20 mouse cellular contexts compared by ENCODE assay signal in the genomic region with DNA sequence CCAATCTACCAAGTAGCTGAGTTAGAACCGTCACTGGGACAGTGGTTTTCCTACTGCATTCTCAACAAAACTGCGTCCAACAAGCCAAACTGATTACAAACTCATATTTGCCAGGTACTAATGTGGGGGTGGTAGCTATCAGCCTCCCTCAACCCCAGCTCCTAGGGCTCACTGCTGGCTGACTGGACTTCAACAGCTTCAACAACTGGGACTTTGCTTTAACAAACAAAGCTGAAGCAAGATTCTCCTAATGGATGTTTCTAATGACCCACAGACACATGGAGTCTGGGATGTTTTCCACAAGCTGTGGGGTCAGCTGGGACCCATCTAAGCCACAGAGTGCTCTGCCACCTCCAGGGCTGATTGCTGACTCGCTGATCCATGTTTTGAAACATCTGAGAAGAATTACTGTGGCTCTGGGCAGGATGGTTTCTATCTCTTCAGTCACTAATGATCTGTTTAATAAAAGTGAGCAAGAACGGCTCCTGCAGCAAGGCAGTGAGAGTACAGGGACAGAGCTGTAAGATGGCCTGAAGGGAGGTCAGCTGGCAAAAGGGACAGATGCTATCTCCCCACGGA. TPM values are rescaled to one million over a fixed set of nuclear protein-coding genes. Genes with fewer than 3 reads are reported as not detected.
A peak's percentile ranks its signal among the peaks of the same experiment; 100 is the strongest.
DNase-seq lines count a peak whose midpoint lies in the region; ATAC-seq and TF ChIP-seq lines count a peak whose summit lies in the region.
"Had no signal": no experiment of that assay in that cellular context is flagged by ENCODE, and none has a peak within 500 bp of the region (broad histone marks: within the 10 kb centered on the region; RNA-seq: fewer than 3 reads in every experiment).

No protein-coding gene starts in this region.

- whole genome bisulfite sequencing in liver, adult 2 months = 17% methylated on average over 5 of the region's 5 CpGs
- 70% methylated on average over 5 of the region's 5 CpGs for WGBS in liver, embryonic 11.5 days
- 64% methylated on average over 5 of the region's 5 CpGs for WGBS in embryonic facial prominence, embryonic 11.5 days
- 58% methylated on average over 5 of the region's 5 CpGs for WGBS in liver, postnatal 0 days (ENCODE audit: insufficient replicate concordance)
- 61% methylated on average over 5 of the region's 5 CpGs for WGBS in stomach, embryonic 15.5 days

- H3K79me2 ChIP-seq in liver, adult 2 months (ENCODE audit: control insufficient read depth, insufficient read depth, low read length) = peaks cover 15% of the 10 kb centered on the region; the same call in 1 of the 2 replicates

- peak; percentile 85 for DNase-seq in liver, adult 2 months (ENCODE audit: extremely low read depth, low read depth, low spot score)
- DNase-seq in liver, embryonic 11.5 days (ENCODE audit: low spot score) = no peak
- DNase-seq in embryonic facial prominence, embryonic 11.5 days (ENCODE audit: low spot score) = peak; percentile 15
- peak; percentile 21 for DNase-seq in liver, postnatal 0 days
- no peak for DNase-seq in spleen, adult 18-20 months
- no peak for DNase-seq in right cerebral cortex, postnatal 36 days (ENCODE audit: low spot score in 2 of 2)
- DNase-seq: adrenal gland, postnatal 36 days; cerebellum, adult 9-11 months; kidney, adult 18-20 months; kidney, postnatal 36 days; midbrain, embryonic 14.5 days; right cerebral cortex, postnatal 14 days had no signal

- TF ChIP-seq CTCF in liver, adult 2 months (IDR thresholded peaks at IDR 0.05; ENCODE audit: low read depth, low read length) = no peak
- no peak for TF ChIP-seq CTCF in liver, postnatal 0 days (IDR thresholded peaks at IDR 0.05; ENCODE audit: low read depth)

- no peaks in the 10 kb centered on the region for H3K27me3 ChIP-seq in liver, adult 2 months (ENCODE audit: control insufficient read depth, insufficient read depth, low read length)
- no peaks in the 10 kb centered on the region for H3K27me3 ChIP-seq in liver, embryonic 11.5 days (replicated peaks; ENCODE audit: control insufficient read depth, insufficient read depth, low read length)
- no peaks in the 10 kb centered on the region for H3K27me3 ChIP-seq in embryonic facial prominence, embryonic 11.5 days (ENCODE audit: control insufficient read depth, insufficient read depth, low read length)
- H3K27me3 ChIP-seq in liver, postnatal 0 days (ENCODE audit: insufficient read depth, low read length) = no peaks in the 10 kb centered on the region
- H3K27me3 ChIP-seq in stomach, embryonic 15.5 days (replicated peaks) = no peaks in the 10 kb centered on the region
- H3K27me3 ChIP-seq: heart, embryonic 15.5 days had no signal

- H3K9ac ChIP-seq in liver, adult 2 months (ENCODE audit: low read depth, low read length) = peak overlapping the region; percentile 46
- no peak overlapping the region for H3K9ac ChIP-seq in liver, embryonic 11.5 days (ENCODE audit: low read depth, low read length)
- no peak overlapping the region for H3K9ac ChIP-seq in embryonic facial prominence, embryonic 11.5 days (replicated peaks; ENCODE audit: low read length)
- no peak overlapping the region for H3K9ac ChIP-seq in liver, postnatal 0 days (replicated peaks)
- H3K9ac ChIP-seq in stomach, embryonic 15.5 days = no peak overlapping the region
- H3K9ac ChIP-seq: heart, embryonic 15.5 days had no signal

- no peak for TF ChIP-seq POLR2A in liver, adult 2 months (IDR thresholded peaks at IDR 0.05; ENCODE audit: extremely low read depth, insufficient read depth, low read length)

- no peak for ATAC-seq in liver, embryonic 11.5 days (replicated peaks; ENCODE audit: low FRiP score)
- no peak for ATAC-seq in embryonic facial prominence, embryonic 11.5 days (replicated peaks; ENCODE audit: insufficient number of reproducible peaks, low FRiP score, low TSS enrichment, low read depth)
- ATAC-seq in liver, postnatal 0 days = peak; percentile 82
- no peak for ATAC-seq in stomach, embryonic 15.5 days (ENCODE audit: insufficient read depth, low FRiP score, low read depth)
- no peak for ATAC-seq in inflammation-experienced regulatory T-cells, adult 6 months

- H3K4me1 ChIP-seq in liver, adult 2 months (ENCODE audit: control insufficient read depth, insufficient read depth, low read length) = peaks cover 24% of the 10 kb centered on the region
- no peaks in the 10 kb centered on the region; the same call in 1 of the 2 replicates for H3K4me1 ChIP-seq in liver, embryonic 11.5 days (replicated peaks; ENCODE audit: control insufficient read depth, insufficient read depth, low read length)
- H3K4me1 ChIP-seq in embryonic facial prominence, embryonic 11.5 days (ENCODE audit: control insufficient read depth, insufficient read depth, low read length) = no peaks in the 10 kb centered on the region
- H3K4me1 ChIP-seq in liver, postnatal 0 days (ENCODE audit: insufficient read depth) = peaks cover 20% of the 10 kb centered on the region
- no peaks in the 10 kb centered on the region for H3K4me1 ChIP-seq in stomach, embryonic 15.5 days
- H3K4me1 ChIP-seq: hindbrain, embryonic 10.5 days had no signal

- TF ChIP-seq EP300 in liver, postnatal 0 days (IDR thresholded peaks at IDR 0.05; ENCODE audit: low read depth) = no peak

- H3K4me2 ChIP-seq in liver, embryonic 11.5 days = no peak overlapping the region
- no peak overlapping the region for H3K4me2 ChIP-seq in embryonic facial prominence, embryonic 11.5 days (ENCODE audit: low read depth, low read length)
- H3K4me2 ChIP-seq in liver, postnatal 0 days (ENCODE audit: low read depth, low read length) = no peak overlapping the region
- H3K4me2 ChIP-seq in stomach, embryonic 15.5 days = no peak overlapping the region
- H3K4me2 ChIP-seq: heart, embryonic 15.5 days had no signal

- peak overlapping the region; percentile 92 for H3K27ac ChIP-seq in liver, adult 2 months (replicated peaks; ENCODE audit: insufficient read depth, low read depth, low read length)
- no peak overlapping the region for H3K27ac ChIP-seq in liver, embryonic 11.5 days (ENCODE audit: low read depth, low read length)
- no peak overlapping the region; the same call in 1 of the 2 replicates for H3K27ac ChIP-seq in embryonic facial prominence, embryonic 11.5 days (replicated peaks; ENCODE audit: low read depth, low read length)
- H3K27ac ChIP-seq in liver, postnatal 0 days (ENCODE audit: low read depth) = peak overlapping the region; percentile 45
- H3K27ac ChIP-seq in stomach, embryonic 15.5 days = peak overlapping the region; percentile 67
- H3K27ac ChIP-seq: forebrain, embryonic 10.5 days; heart, embryonic 15.5 days; hindbrain, embryonic 10.5 days had no signal

- H3K4me3 ChIP-seq in liver, adult 2 months (ENCODE audit: insufficient read depth, low read depth, low read length) = no peak overlapping the region
- H3K4me3 ChIP-seq in liver, embryonic 11.5 days (ENCODE audit: low read depth, low read length) = no peak overlapping the region
- no peak overlapping the region for H3K4me3 ChIP-seq in embryonic facial prominence, embryonic 11.5 days (ENCODE audit: low read depth, low read length)
- no peak overlapping the region for H3K4me3 ChIP-seq in liver, postnatal 0 days (ENCODE audit: low read depth, low read length)
- H3K4me3 ChIP-seq in stomach, embryonic 15.5 days (replicated peaks) = no peak overlapping the region
- H3K4me3 ChIP-seq: forebrain, embryonic 10.5 days; heart, embryonic 15.5 days; hindbrain, embryonic 10.5 days had no signal

- H3K36me3 ChIP-seq in liver, adult 2 months (ENCODE audit: control insufficient read depth, insufficient read depth, low read length) = peaks cover 22% of the 10 kb centered on the region; the same call in 1 of the 2 replicates
- peaks cover 6% of the 10 kb centered on the region; the same call in 1 of the 2 replicates for H3K36me3 ChIP-seq in liver, embryonic 11.5 days (ENCODE audit: control insufficient read depth, insufficient read depth, low read length)
- H3K36me3 ChIP-seq in embryonic facial prominence, embryonic 11.5 days (replicated peaks; ENCODE audit: control insufficient read depth, insufficient read depth, low read depth, low read length) = peaks cover 3% of the 10 kb centered on the region
- 0 out of 2 replicates have a peak, but pooled peaks cover 2% of the 10 kb centered on the region for H3K36me3 ChIP-seq in liver, postnatal 0 days (replicated peaks; ENCODE audit: insufficient read depth, low read length)
- H3K36me3 ChIP-seq in stomach, embryonic 15.5 days = peaks cover 34% of the 10 kb centered on the region; the same call in 1 of the 2 replicates

- H3K9me3 ChIP-seq in liver, embryonic 11.5 days (ENCODE audit: control insufficient read depth, low read length) = no peaks in the 10 kb centered on the region
- no peaks in the 10 kb centered on the region for H3K9me3 ChIP-seq in embryonic facial prominence, embryonic 11.5 days (replicated peaks; ENCODE audit: control insufficient read depth, low read length)
- H3K9me3 ChIP-seq in liver, postnatal 0 days (ENCODE audit: low read length) = no peaks in the 10 kb centered on the region
- H3K9me3 ChIP-seq in stomach, embryonic 15.5 days = no peaks in the 10 kb centered on the region
- H3K9me3 ChIP-seq: forebrain, embryonic 10.5 days; heart, embryonic 15.5 days; hindbrain, embryonic 10.5 days had no signal

RNA-seq across cellular contexts. Expression of a gene that starts 26.7 kb away (rescaled TPM):
- total RNA-seq in liver, adult 2 months (2014; rRNA removed) = 5.0 and 5.4 TPM in 2 replicates
- 3.8 and 4.7 TPM in 2 replicates for polyA plus RNA-seq in liver, adult 2 months (2012; rRNA removed)
- 10.8 and 12.7 TPM in 2 replicates for polyA plus RNA-seq in liver, embryonic 11.5 days (2014; fragmentation: Nextera tagmentation; extraction: Ambion mirVana)
- 16.1 and 16.2 TPM in 2 replicates for polyA plus RNA-seq in embryonic facial prominence, embryonic 11.5 days (2014; fragmentation: Nextera tagmentation; extraction: Ambion mirVana)
- 3.2 and 3.6 TPM in 2 replicates for polyA plus RNA-seq in liver, postnatal 0 days (2015; fragmentation: Nextera tagmentation; extraction: Ambion mirVana)
- polyA plus RNA-seq in stomach, embryonic 15.5 days (2015; fragmentation: Nextera tagmentation; extraction: Ambion mirVana) = 10.5 and 11.0 TPM in 2 replicates
- 1 to 10 TPM; 3.6 to 5.8 (median 5.2) TPM for polyA plus RNA-seq in inflammation-experienced regulatory T-cells, adult 6 months (2017; shearing (Covaris generic))

RNA-seq across cellular contexts. Expression of a gene that starts 27.9 kb away (rescaled TPM):
- total RNA-seq in liver, adult 2 months (2014; rRNA removed) = 60.0 and 60.4 TPM in 2 replicates
- polyA plus RNA-seq in liver, adult 2 months (2012; rRNA removed) = 70.9 and 76.3 TPM in 2 replicates
- polyA plus RNA-seq in liver, embryonic 11.5 days (2014; fragmentation: Nextera tagmentation; extraction: Ambion mirVana) = 57.9 and 67.4 TPM in 2 replicates
- 177 and 191 TPM in 2 replicates for polyA plus RNA-seq in embryonic facial prominence, embryonic 11.5 days (2014; fragmentation: Nextera tagmentation; extraction: Ambion mirVana)
- polyA plus RNA-seq in liver, postnatal 0 days (2015; fragmentation: Nextera tagmentation; extraction: Ambion mirVana) = 32.4 and 33.5 TPM in 2 replicates
- 88.7 and 91.0 TPM in 2 replicates for polyA plus RNA-seq in stomach, embryonic 15.5 days (2015; fragmentation: Nextera tagmentation; extraction: Ambion mirVana)
- 10 to 100 TPM; 42.0 to 62.2 (median 50.1) TPM for polyA plus RNA-seq in inflammation-experienced regulatory T-cells, adult 6 months (2017; shearing (Covaris generic))

RNA-seq across cellular contexts. Expression of a gene that starts 47.6 kb away (rescaled TPM):
- total RNA-seq in liver, adult 2 months (2014; rRNA removed) = not detected in 2 replicates
- polyA plus RNA-seq in liver, adult 2 months (2012; rRNA removed) = not detected in 2 replicates
- not detected in 2 replicates for polyA plus RNA-seq in liver, embryonic 11.5 days (2014; fragmentation: Nextera tagmentation; extraction: Ambion mirVana)
- polyA plus RNA-seq in embryonic facial prominence, embryonic 11.5 days (2014; fragmentation: Nextera tagmentation; extraction: Ambion mirVana) = 0.17 TPM in 1 of 2 replicates, not detected in the other
- not detected in 2 replicates for polyA plus RNA-seq in liver, postnatal 0 days (2015; fragmentation: Nextera tagmentation; extraction: Ambion mirVana)
- 0.10 TPM in 1 of 2 replicates, not detected in the other for polyA plus RNA-seq in stomach, embryonic 15.5 days (2015; fragmentation: Nextera tagmentation; extraction: Ambion mirVana)
- polyA plus RNA-seq in inflammation-experienced regulatory T-cells, adult 6 months (2017; shearing (Covaris generic)) = under 1 TPM in 1 of 3 experiments, not detected in 2; 0.27 TPM
- total RNA-seq: adrenal gland, postnatal 36 days; gastrocnemius, postnatal 4 days; left cerebral cortex, postnatal 36 days had no signal
- polyA plus RNA-seq: forebrain, embryonic 10.5 days; heart, embryonic 15.5 days; hindbrain, embryonic 10.5 days; thymus, postnatal 0 days had no signal

RNA-seq across cellular contexts. Expression of a gene that starts 49.2 kb away (rescaled TPM):
- 3.2 and 4.1 TPM in 2 replicates for total RNA-seq in liver, adult 2 months (2014; rRNA removed)
- polyA plus RNA-seq in liver, adult 2 months (2012; rRNA removed) = 0.34 and 0.39 TPM in 2 replicates
- 3.2 and 3.6 TPM in 2 replicates for polyA plus RNA-seq in liver, embryonic 11.5 days (2014; fragmentation: Nextera tagmentation; extraction: Ambion mirVana)
- polyA plus RNA-seq in embryonic facial prominence, embryonic 11.5 days (2014; fragmentation: Nextera tagmentation; extraction: Ambion mirVana) = 10.3 and 11.8 TPM in 2 replicates
- polyA plus RNA-seq in liver, postnatal 0 days (2015; fragmentation: Nextera tagmentation; extraction: Ambion mirVana) = 1.4 and 1.5 TPM in 2 replicates
- polyA plus RNA-seq in stomach, embryonic 15.5 days (2015; fragmentation: Nextera tagmentation; extraction: Ambion mirVana) = 6.0 and 6.6 TPM in 2 replicates
- polyA plus RNA-seq in inflammation-experienced regulatory T-cells, adult 6 months (2017; shearing (Covaris generic)) = 1 to 10 TPM; 4.1 to 4.7 (median 4.2) TPM

Comparison
In these comparisons a context has a peak if more than half of its experiments do, and no peak if none do; other contexts are left out.
1. DNase-seq: peak in liver, adult 2 months (single experiment), embryonic facial prominence, embryonic 11.5 days (single experiment) and liver, postnatal 0 days (single experiment); none in liver, embryonic 11.5 days (single experiment), spleen, adult 18-20 months (0 of 2) and right cerebral cortex, postnatal 36 days (0 of 2).
2. H3K27ac ChIP-seq: peak in liver, adult 2 months (single experiment), liver, postnatal 0 days (single experiment) and stomach, embryonic 15.5 days (single experiment); none in liver, embryonic 11.5 days (single experiment) and embryonic facial prominence, embryonic 11.5 days (single experiment).